Comparison of ENCODE assay signal across 16 mouse cellular contexts in the genomic region with DNA sequence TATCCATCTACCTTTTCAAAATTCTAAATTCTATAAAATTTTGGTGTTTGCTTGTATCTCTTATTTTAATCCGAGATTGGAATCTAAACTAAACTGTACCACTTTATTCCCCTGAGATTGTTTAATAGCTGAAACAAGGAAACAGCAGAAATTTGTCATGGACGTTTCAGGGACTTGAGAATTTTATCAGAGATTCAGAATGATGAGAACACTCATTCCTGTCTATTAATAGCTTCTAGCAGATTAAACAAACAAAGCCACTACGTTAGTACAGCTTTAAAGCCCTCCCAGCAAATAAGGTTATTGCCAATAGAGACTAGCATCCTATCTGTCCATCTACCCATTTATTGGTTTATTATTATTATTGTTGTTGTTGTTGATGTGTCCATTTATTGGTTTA.
"Had no signal": no experiment of that assay in that cellular context is flagged by ENCODE, and none has a peak within 500 bp of the region (broad histone marks: within the 10 kb centered on the region; RNA-seq: fewer than 3 reads in every experiment).

No protein-coding gene starts in this region.

- H3K4me3 ChIP-seq: neural tube, embryonic 13.5 days; neural tube, embryonic 15.5 days; stomach, embryonic 15.5 days had no signal

- H3K27me3 ChIP-seq: neural tube, embryonic 13.5 days; neural tube, embryonic 15.5 days; stomach, embryonic 15.5 days had no signal

- H3K9ac ChIP-seq: neural tube, embryonic 13.5 days; neural tube, embryonic 15.5 days; stomach, embryonic 15.5 days had no signal

- H3K4me1 ChIP-seq: neural tube, embryonic 13.5 days; neural tube, embryonic 15.5 days; stomach, embryonic 15.5 days had no signal

- H3K27ac ChIP-seq: neural tube, embryonic 13.5 days; neural tube, embryonic 15.5 days; stomach, embryonic 15.5 days; stomach, postnatal 0 days had no signal

- H3K4me2 ChIP-seq: neural tube, embryonic 13.5 days; neural tube, embryonic 15.5 days; stomach, embryonic 15.5 days had no signal

- H3K36me3 ChIP-seq: neural tube, embryonic 15.5 days; stomach, embryonic 15.5 days had no signal

- H3K9me3 ChIP-seq: neural tube, embryonic 13.5 days; neural tube, embryonic 15.5 days; stomach, embryonic 15.5 days had no signal

- DNase-seq: retina, postnatal 1 day; right cerebral cortex, adult 18-20 months; right cerebral cortex, postnatal 14 days; right cerebral cortex, postnatal 25 days; right cerebral cortex, postnatal 4 days; spleen, adult 18-20 months; thymus, adult 18-20 months; thymus, adult 2 months; thymus, postnatal 14 days; thymus, postnatal 25 days; thymus, postnatal 36 days; thymus, postnatal 4 days had no signal
